Mouse (Mus musculus) liver, embryonic 14.5 days (tissue): ENCODE results near the gene Mcts2. TPM values are rescaled to one million over a fixed set of nuclear protein-coding genes. Genes with fewer than 3 reads are reported as not detected.
"Not testable (repeated sequence)": the region's sequence is repeated elsewhere in the genome, so short reads cannot be mapped to it uniquely, and the experiment has no call there.

Source experiments
- ATAC-seq: fragments of 200-750 bp; cut with Nextera tagmentation; 2 replicates; pipeline ENCODE4 v1.8.0; 2017; ENCODE audit warnings: moderate number of reproducible peaks, mild to moderate bottlenecking, moderate library complexity; ENCODE audit not compliant: insufficient read depth
- DNase-seq, 3 experiments: peaks; one replicate each; pipeline ENCODE4 v3.0.0-alpha.2; 2012 to 2013; ENCODE audit warnings: low read depth in 3 of 3, low spot score in 3 of 3
- H3K27ac ChIP-seq: fragments of 300-500 bp; sonication (generic); 2 replicates; pipeline ENCODE4 v1.5.1; 2014; ENCODE audit warnings: moderate library complexity, mild to moderate bottlenecking, control low read depth, inconsistent platforms
- H3K27me3 ChIP-seq: fragments of 300-500 bp; sonication (generic); 2 replicates; pipeline ENCODE4 v1.6.1; 2014; ENCODE audit warnings: mild to moderate bottlenecking, low read length, moderate library complexity; ENCODE audit not compliant: control insufficient read depth, insufficient read depth
- H3K36me3 ChIP-seq: fragments of 300-500 bp; sonication (generic); replicated peaks from 2 replicates; pipeline ENCODE4 v1.6.1; 2014; ENCODE audit warnings: low read depth; ENCODE audit not compliant: control insufficient read depth, insufficient read depth
- H3K4me1 ChIP-seq, 2 experiments: fragments of 200-500 bp in 1 of 2; fragments of 300-500 bp in 1 of 2; sonication (generic) in 1 of 2; replicated peaks; 2 replicates each; pipeline ENCODE4 v1.6.1; 2012 to 2014; ENCODE audit warnings: antibody characterized with exemption in 1 of 2, inconsistent platforms in 1 of 2, low read length in 1 of 2; ENCODE audit not compliant: control insufficient read depth in 2 of 2, insufficient read depth in 2 of 2
- H3K4me2 ChIP-seq: fragments of 300-500 bp; sonication (generic); 2 replicates; pipeline ENCODE4 v1.6.1; 2014; ENCODE audit warnings: low read depth, mild to moderate bottlenecking, control low read depth, moderate library complexity
- H3K4me3 ChIP-seq, 2 experiments: fragments of 200-500 bp in 1 of 2; fragments of 300-500 bp in 1 of 2; sonication (generic) in 1 of 2; 2 replicates each; pipeline ENCODE4 v1.5.1; 2012 to 2014; ENCODE audit warnings: low read depth in 2 of 2, low read length in 2 of 2, mild to moderate bottlenecking in 2 of 2, control low read depth in 1 of 2, inconsistent platforms in 1 of 2, moderate library complexity in 1 of 2; ENCODE audit not compliant: insufficient read depth in 1 of 2
- H3K9ac ChIP-seq: fragments of 300-500 bp; sonication (generic); replicated peaks from 2 replicates; pipeline ENCODE4 v1.6.1; 2014; ENCODE audit warnings: mild to moderate bottlenecking, control low read depth, moderate library complexity
- H3K9me3 ChIP-seq: fragments of 300-500 bp; sonication (generic); 2 replicates; pipeline ENCODE4 v1.6.1; 2016; ENCODE audit warnings: low read length, mixed read lengths; ENCODE audit not compliant: control insufficient read depth
- CTCF ChIP-seq: IDR thresholded peaks from 2 replicates; pipeline ENCODE4 v1.5.1; 2016; ENCODE audit warnings: antibody characterized with exemption, low read depth, control low read depth
- EP300 ChIP-seq: IDR thresholded peaks from 2 replicates; pipeline ENCODE4 v1.6.1; 2016; ENCODE audit warnings: antibody characterized with exemption, low read depth
- WGBS: fragments of 180-500 bp; shearing (Covaris S2); extraction: QIAGEN DNeasy Blood & Tissue Kit; methylation state at CpG from one replicate; pipeline ENCODE4 v1.1.7; 2014; ENCODE audit not compliant: insufficient replicate concordance; 5-methylcytosine and 5-hydroxymethylcytosine counted together
- polyA plus RNA-seq, 2 experiments: library from polyadenylated mRNA; depleted of rRNA in 1 of 2; stranded (reverse) in 1 of 2; unstranded in 1 of 2; fragments of >200 nt; fragmentation: Nextera tagmentation in 1 of 2; extraction: Ambion mirVana in 1 of 2; gene quantifications; 2 replicates each; pipeline versions ENCODE4 v1.2.1 to v1.2.3; 2012 to 2014

The Mcts2 gene
- polyA plus RNA-seq, 2 experiments: 10.3 to 15.2 TPM

DNA sequence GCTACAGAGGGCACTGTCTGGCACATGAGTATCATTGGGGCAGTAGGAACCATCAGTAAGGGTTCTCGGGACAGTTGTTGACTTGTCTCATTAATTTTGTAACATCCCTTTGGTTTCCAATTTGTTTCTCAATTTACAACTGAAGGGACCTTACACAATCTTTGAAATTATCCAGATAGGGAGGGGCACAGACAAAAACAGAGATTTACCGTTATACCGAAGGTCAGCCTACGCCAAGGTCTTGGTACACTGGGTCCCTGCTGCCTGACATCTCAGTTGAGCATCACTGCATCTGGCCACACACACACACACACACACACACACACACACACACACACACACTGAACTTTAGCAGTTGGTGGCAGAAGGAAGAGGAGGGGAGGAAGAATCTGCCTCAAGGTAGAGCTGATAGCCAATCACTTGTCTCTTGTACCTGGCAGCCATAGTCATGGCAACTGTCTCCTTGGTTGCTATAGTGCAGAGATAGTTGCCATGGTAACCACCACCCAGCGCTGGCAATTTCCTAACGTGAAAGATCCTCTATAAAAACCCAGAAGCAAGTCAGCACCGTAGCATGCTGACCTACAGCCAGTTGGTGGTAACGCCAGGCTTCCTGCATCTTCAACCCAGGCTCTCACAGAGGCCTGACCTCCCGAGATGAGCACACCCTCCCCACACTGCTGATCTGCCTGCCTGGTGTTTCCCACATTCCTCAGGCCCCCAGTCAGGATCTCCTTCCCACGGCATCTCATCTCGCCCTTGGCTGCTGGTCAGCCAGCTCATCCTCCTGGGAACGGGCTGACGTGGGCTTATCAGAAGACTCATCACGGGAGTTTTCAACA is 32.7 kb upstream of the Mcts2 start:
- TF ChIP-seq EP300 (no peak), CTCF (no peak)
- Histone ChIP-seq H3K9me3 (no peaks in the 10 kb centered on the region), H3K36me3 (no peaks in the 10 kb centered on the region), H3K4me2 (no peak overlapping the region), H3K27ac (no peak overlapping the region), H3K9ac (no peak overlapping the region), H3K27me3 (no peaks in the 10 kb centered on the region), H3K4me3 (no peak overlapping the region), H3K4me1 (no peaks in the 10 kb centered on the region)
- no peak for DNase-seq
- no peak for ATAC-seq
- WGBS: 33% methylated on average over 14 of the region's 14 CpGs

DNA sequence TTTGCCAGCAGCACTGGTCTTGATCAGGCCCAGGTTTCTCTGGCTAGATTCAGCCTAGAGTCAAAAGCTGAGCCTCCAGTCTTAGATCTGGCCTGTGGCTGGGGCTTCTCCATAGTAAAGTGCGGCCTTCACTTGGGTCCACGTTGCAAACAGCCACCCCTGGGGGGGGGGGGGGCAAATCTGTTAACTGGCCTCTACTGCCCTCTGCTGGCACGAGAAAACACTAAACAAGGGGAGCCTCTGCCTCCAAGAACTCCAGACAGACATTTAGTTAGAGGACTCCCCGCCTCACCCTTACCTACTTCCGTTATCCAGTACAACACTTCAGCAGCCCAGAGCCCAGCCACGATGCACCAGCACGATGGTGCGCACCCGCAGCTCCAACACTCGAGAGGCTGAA is 29.4 kb upstream of the Mcts2 start:
- no peak overlapping the region for H3K4me2 ChIP-seq
- DNase-seq: no peak
- ATAC-seq: no peak
- TF ChIP-seq EP300: no peak
- TF ChIP-seq CTCF: peak; percentile 52
- H3K9ac ChIP-seq: no peak overlapping the region
- no peaks in the 10 kb centered on the region for H3K27me3 ChIP-seq
- no peaks in the 10 kb centered on the region for H3K4me1 ChIP-seq
- no peaks in the 10 kb centered on the region for H3K9me3 ChIP-seq
- H3K27ac ChIP-seq: no peak overlapping the region
- no peak overlapping the region for H3K4me3 ChIP-seq
- no peaks in the 10 kb centered on the region for H3K36me3 ChIP-seq
- WGBS: 43% methylated on average over 10 of the region's 10 CpGs

DNA sequence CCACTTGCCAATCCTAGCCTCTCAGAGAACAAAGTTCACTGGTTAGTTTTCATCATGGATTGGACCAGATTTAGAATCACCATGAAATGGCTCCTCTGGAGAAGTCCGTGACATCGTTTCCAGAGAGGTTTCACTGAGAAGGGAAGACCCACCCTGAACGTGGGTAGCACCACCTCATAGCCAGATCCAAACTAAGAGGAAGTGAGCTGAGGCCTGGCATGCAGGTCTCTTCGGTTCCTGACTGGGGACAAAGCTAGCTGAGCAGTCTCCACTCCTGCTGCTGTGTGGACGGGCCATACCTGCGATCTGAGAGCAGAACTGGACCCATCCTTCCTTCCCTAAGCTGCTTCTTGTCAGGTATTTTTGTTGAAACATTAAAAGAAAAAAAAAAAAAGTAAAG is 25.7 kb upstream of the Mcts2 start:
- Histone ChIP-seq H3K27me3 (no peaks in the 10 kb centered on the region), H3K4me1 (no peaks in the 10 kb centered on the region), H3K9ac (no peak overlapping the region), H3K27ac (no peak overlapping the region), H3K4me3 (no peak overlapping the region), H3K9me3 (no peaks in the 10 kb centered on the region), H3K4me2 (no peak overlapping the region), H3K36me3 (no peaks in the 10 kb centered on the region)
- ATAC-seq (no peak), DNase-seq (no peak)
- TF ChIP-seq EP300 (no peak), CTCF (no peak)
- WGBS: 47% methylated on average over 6 of the region's 6 CpGs

DNA sequence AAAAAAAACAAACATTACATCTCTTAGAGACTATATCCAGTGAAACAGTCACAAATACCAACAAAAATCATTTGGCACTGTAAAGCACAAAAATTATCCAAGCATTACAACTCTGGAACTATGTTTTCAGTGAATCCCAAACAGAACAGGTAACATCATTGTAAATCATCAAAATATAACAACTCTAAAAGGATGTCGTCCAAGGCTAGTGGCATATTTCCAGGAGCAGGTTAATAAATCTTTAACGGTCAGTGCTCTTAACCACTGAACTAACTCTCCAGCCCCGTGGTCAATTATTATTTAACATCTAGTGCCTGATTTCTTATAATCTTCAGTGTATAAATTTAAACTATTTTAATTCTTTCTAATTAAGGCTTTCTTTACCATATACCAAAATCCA is 20.6 kb upstream of the Mcts2 start:
- not testable (repeated sequence) for H3K9ac ChIP-seq, H3K4me2 ChIP-seq, H3K4me3 ChIP-seq, H3K9me3 ChIP-seq, H3K27ac ChIP-seq, DNase-seq, ATAC-seq, H3K36me3 ChIP-seq, H3K27me3 ChIP-seq
- 57% methylated on average over 3 of the region's 3 CpGs for WGBS
- peaks cover 11% of the 10 kb centered on the region in 2 experiments for H3K4me1 ChIP-seq

DNA sequence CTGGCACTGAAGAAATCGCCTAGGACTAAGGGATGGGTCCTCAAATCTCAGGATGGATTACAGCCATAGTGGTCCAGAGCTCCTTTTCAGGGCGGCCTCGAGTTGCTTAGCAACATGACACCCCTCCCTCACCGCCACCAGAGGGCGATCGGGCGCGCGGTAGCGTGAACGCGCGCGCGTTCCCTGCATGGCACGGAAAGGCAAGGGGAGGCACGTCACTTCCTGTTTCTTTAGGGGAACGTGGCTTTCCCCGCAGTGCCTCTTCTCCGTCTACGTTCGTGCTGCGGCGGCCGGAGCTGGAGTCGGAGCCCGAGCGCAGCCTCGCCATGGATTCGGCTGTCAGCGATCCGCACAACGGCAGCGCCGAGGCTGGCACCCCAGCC is 17.6 kb upstream of the Mcts2 start, which contains the start of gene H13:
Gene H13, plus strand, starts transcription at position 206 of the 383 bp plus-strand sequence.
- no peaks in the 10 kb centered on the region for H3K36me3 ChIP-seq
- no peaks in the 10 kb centered on the region for H3K9me3 ChIP-seq
- H3K4me1 ChIP-seq: peaks cover 14 to 22% of the 10 kb centered on the region in 2 experiments
- H3K27ac ChIP-seq: peak within 1 kb of the TSS; percentile 12; the same call in 1 of the 2 replicates
- under 1% methylated on average over 35 of the region's 35 CpGs for WGBS
- peak; percentile 82 to 85 (median 82) for DNase-seq
- H3K4me3 ChIP-seq: peak within 1 kb of the TSS; percentile 84 to 91
- no peaks in the 10 kb centered on the region for H3K27me3 ChIP-seq
- peak within 1 kb of the TSS; percentile 74 for H3K9ac ChIP-seq
- peak within 1 kb of the TSS; percentile 97 for H3K4me2 ChIP-seq
- peak; percentile 99 for TF ChIP-seq CTCF
- no peak for TF ChIP-seq EP300
- ATAC-seq: peak; percentile 84
